Mouse (Mus musculus): ENCODE results near the gene Zbtb20.

Zbtb20 gene

DNA sequence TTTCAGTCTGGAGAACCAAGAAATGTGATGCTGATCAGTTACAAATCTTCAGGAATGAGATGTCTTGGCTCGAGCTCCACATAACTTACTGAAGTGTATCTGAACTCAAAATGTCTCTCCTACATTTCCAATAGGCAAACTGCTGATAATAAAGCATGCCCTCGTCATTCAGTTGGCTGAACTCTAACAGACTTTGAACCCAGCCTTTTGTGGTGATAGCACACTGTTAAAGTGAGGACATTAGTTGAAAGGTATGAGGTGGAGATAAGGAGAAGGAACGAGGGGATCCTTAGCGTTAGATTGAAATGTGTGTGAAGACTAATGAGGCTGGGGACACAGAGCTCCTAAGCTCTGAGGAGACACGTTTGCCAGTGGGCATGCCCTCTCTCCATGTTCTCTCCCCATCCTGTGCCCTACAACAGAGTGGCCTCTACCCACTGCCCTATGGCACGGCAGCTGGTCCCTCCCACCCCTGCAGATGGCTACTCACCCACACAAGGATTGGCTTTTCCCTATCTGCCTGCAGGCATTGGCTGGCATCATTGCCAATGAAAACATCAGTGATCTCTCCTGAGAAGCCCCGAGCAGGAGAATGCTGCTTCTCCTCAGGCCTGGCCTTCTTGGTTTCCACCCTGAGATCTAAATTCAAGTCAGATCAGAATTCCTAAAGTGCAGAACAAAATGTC lies 721.8 kb downstream of the Zbtb20 start:
- DNase-seq (ENCODE audit: low read depth, low spot score), result no peak

GRCm38 (mm10) chr16:43599707-43600106 lies 724.0 kb downstream of the Zbtb20 start:
- no peak for DNase-seq (ENCODE audit: low read depth, low spot score)

- no peak for DNase-seq (ENCODE audit: low read depth, low spot score)
These were observed 726.9 kb downstream of the Zbtb20 start for GRCm38 (mm10) chr16:43602573-43602972.

DNA sequence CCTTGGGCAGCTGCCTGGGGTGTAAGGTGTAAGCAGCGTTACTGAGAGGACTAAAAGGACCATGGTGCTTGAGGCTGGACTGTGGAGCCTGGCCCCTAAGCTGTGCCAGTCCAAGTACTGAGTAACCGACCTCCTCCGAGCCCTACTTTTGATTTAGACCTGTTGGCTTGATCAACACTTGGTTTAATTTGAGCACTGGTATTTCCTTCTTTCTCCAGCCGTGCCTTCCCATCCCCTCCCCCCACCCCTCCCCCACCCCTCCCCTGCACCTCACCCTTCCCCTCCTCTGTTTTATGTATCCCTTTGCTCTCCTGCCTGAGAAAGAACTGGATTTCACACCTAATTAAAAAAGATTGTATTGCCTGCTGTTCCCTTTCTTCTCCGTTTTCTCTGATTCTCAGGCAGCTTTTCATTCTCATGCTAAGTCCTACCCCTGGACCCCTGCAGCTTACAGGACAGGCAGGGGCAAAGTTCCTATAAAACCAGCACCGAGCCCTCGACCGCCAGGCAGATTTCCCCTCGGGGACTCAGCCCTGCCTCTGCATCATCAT lies 728.0 kb downstream of the Zbtb20 start:
- peak; percentile 92 for DNase-seq (ENCODE audit: low read depth, low spot score)

DNA sequence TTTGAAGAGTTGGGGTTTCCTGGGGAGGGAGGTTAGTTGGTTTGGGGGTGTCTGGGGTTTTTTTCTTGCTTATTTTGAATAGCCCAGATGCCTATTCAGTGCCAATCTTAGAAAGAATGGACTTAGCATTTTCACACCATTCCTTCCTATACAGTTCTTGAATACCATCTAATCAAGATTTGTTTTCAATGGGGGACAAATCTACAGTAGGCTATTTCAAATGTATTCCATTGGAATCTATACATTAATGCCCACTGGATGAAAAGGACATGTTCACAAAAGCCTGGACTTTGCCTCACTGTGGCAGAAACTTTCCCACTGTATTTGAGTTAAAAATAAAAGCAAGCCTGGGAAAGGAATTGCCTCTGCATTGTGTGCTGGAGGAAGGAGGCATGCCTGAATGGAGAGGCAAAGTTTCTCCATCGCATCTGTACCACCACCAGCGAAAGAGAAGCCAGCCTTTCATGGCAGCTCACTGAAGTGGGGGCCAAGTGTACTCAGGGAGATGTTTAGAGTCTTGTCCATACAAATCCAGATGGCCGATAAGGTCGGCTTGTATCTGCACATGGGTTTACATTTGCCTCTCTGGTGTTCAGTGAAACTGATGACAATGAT lies 728.8 kb downstream of the Zbtb20 start:
- no peak for DNase-seq (ENCODE audit: low read depth, low spot score)

- peak; percentile 78 for DNase-seq (ENCODE audit: low read depth, low spot score)
These were observed 731.4 kb downstream of the Zbtb20 start for GRCm38 (mm10) chr16:43607086-43607485.

DNA sequence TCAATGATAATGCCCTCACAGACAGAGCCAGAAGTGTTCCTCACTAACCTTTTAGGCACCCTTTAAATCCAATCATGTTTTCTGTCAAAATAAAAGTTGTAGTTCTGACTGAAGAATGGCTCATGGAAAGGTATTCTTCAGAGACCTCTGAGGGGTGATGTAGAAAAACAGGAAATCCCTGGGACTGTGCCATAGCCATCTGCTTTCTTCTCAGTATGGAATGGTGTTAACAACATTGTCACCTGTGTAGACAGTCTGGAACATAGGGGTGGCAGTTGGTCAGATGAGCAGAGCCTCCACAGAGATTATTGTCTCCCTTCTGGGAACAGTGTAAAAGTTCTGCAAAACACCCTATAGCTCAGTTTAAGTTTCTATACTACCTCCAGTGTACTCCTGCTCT lies 732.4 kb downstream of the Zbtb20 start:
- DNase-seq (ENCODE audit: low read depth, low spot score), result no peak

- DNase-seq (ENCODE audit: low read depth, low spot score), result no peak
These were observed 734.7 kb downstream of the Zbtb20 start for GRCm38 (mm10) chr16:43610375-43610774.

DNA sequence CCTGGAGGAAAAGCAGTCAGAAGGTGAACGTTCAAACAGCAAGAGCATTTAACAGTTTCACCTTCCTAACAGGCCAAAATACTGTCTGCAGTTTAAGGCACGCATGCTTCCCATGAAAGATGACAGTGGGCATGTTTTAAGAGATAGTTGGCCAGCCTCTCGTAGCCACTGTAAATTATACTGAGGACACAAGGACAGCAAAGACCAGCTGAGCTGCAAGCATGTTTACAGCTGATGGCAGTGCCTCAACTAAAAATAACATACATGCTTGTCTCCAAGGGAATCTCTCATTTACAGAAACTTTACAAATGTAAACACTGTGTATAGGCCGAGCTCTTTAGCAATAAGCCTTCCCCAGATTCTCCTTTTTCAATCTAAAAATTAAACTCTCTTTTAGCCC lies 740.7 kb downstream of the Zbtb20 start:
- DNase-seq (ENCODE audit: low read depth, low spot score), result no peak

DNA sequence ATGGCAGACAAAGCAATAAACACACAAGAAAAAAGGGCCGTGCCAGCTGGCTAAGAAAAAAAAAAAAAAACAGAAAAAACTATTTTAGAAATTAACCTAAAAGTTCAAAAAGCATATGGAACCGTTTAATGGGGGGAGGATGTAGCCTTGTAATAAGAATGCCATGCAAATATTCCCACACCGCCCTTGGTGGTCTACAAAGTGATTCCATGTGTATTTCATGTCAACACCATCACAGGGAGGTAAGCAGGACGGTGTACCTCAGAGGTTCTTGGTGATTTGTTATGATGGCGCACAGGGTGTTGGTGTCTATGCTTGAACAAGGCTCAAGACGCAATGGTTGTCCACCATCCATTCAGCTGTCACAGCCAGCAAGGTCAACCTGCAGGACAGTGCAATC lies 741.7 kb downstream of the Zbtb20 start:
- DNase-seq (ENCODE audit: low read depth, low spot score), result no peak

DNA sequence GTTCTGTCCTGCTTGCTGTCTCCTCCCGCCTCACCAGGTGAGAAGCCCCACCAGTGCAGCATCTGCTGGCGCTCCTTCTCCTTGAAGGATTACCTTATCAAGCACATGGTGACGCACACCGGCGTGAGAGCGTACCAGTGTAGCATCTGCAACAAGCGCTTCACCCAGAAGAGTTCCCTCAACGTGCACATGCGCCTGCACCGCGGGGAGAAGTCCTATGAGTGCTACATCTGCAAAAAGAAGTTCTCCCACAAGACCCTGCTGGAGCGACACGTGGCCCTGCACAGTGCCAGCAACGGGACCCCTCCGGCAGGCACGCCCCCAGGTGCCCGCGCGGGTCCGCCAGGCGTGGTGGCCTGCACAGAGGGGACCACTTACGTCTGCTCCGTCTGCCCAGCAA lies 742.6 kb downstream of the Zbtb20 start:
- DNase-seq (ENCODE audit: low read depth, low spot score), result peak; percentile 44

DNA sequence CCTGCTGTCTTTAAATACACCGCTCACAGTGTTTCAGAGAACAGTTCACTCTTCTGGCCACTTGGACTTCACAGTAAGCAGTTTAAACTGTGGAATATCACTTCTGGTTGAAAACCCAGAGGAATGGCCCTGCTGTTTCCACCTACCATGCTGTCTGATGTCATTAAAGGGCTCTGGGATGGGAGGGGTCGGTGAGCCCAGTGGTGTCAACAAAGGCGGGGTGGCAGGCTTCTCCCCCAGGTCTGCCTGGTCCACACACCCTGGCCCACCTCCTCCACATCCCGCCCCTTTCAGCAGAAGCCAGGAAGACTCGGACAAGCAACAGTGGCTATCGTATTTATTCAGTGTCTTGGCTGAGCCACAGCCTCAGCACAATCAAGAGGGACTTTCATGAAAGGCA lies 743.6 kb downstream of the Zbtb20 start:
- DNase-seq (ENCODE audit: low read depth, low spot score), result peak; percentile 16

- no peak for DNase-seq (ENCODE audit: low read depth, low spot score)
These were observed 744.7 kb downstream of the Zbtb20 start for GRCm38 (mm10) chr16:43620359-43620758.

DNA sequence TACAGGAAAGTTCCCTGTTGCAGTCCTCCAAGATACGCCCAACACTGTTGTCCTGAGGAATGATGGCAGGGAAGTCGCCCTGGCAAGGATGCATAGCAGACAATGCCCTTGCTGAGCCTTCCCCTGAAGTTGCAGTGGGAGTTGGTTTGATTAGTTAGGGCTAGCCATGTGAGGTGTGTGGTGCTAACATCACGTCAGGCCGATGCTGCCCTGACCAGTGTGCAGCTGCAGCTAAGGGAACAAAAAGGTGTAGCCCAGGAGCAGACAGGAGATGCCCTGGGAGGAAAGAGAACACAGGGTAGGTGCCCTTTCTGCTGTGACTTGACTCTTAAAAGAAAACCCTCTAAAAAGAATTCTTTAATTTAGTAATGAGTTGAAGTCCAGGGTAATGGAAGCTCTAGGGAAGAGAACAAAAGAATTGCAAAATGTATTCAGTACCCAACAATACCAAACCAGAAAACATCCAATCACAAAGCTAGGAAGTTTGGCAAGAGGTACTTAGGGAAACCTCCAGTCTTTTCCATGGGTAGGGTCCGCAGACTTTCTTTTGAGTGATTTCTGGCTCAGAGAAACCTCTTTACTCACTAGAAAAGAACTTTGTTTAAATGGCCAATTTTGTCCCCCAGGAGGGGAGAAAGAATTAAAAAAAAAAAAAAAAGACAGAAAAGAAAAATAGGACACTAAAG lies 747.8 kb downstream of the Zbtb20 start:
- DNase-seq (ENCODE audit: low read depth, low spot score), result no peak

- no peak for DNase-seq (ENCODE audit: low read depth, low spot score)
These were observed 749.2 kb downstream of the Zbtb20 start for GRCm38 (mm10) chr16:43624876-43625275.

DNA sequence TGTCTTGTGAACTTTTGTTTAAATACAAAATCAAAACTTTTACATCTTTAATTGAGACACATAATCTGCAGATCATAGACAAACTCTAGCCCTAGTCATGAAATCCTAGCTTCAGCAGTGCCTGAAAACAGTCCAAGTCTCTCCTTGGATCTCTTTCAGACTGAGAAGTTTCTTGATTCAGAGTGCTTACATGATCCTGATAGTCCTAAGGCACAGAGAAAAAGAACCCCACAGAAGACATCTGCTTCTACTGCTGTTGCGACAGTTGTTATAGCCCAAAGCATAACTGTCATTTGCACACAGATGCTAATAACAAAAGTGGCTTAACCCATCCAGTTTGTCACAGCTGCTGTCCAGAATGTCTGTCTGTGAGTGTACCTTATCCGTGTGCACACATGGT lies 749.6 kb downstream of the Zbtb20 start:
- DNase-seq (ENCODE audit: low read depth, low spot score), result no peak

DNA sequence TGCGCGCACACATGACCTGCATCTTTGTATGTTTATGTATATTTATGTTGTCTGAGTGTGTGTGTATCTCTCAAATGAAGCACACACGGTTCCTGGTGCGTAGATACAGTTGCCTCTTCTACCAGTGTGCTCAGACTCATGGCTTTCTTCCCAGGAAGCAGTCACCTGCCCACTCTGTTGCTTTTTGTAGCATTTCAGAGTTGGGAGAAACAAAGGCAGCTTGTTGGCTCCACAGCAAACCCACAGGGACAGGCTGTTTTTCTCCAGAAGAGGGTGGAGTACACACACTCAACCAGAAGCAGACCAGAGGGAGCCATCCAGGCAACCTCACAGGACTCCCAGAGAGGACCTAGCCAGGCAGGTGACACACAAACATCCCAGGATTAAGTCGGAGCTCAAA lies 750.3 kb downstream of the Zbtb20 start:
- no peak for DNase-seq (ENCODE audit: low read depth, low spot score)

DNA sequence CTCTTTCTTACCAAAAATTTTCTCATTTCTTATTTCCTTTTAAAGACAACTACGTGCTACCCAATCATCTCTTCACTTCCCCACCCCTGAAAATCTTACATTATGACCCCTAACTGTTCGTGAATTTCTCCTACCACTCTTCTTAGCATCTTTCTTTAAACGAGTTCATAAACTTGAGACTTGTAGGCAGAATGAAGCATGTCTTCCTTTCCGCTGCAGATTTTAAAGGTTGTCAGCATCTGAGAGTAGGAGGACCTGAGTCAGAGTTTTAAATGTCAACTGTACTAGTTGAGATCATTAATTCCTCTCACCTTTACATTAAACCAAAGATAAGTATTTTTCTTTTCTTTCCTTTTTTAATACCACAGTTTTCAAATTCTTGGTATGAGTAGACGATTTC lies 753.0 kb downstream of the Zbtb20 start:
- DNase-seq (ENCODE audit: low read depth, low spot score), result no peak

- DNase-seq (ENCODE audit: low read depth, low spot score), result no peak
These were observed 756.1 kb downstream of the Zbtb20 start for GRCm38 (mm10) chr16:43631758-43632157.

- no peak for DNase-seq (ENCODE audit: low read depth, low spot score)
These were observed 758.4 kb downstream of the Zbtb20 start for GRCm38 (mm10) chr16:43634037-43634436.

GRCm38 (mm10) chr16:43637241-43637640 lies 761.6 kb downstream of the Zbtb20 start:
- no peak for DNase-seq (ENCODE audit: low read depth, low spot score)

- DNase-seq (ENCODE audit: low read depth, low spot score), result peak; percentile 17
These were observed 762.8 kb downstream of the Zbtb20 start for GRCm38 (mm10) chr16:43638406-43639049.

Data from ZHBTc4 (cell line).